14 mouse cellular contexts compared by ENCODE assay signal in the genomic region with DNA sequence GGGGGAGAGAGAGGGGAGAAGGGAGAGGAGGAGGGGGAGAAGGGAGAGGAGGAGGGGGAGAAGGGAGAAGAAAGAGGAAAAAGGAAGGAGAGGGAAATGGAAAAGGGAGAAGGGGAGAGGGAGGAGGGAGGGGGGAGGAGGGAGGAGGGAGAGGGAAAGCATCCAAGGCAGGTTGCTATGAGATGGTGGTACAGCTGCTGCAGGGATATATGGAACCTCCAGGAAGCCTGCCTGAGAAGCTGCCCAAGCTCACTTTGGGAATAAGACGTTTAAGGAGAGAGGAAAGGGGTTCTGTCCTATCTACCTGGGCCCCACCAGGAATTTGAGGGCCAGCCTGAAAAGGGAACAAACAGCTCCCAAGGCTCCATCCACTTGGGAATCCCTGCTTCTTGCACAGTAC.
"Had no signal": no experiment of that assay in that cellular context is flagged by ENCODE, and none has a peak within 500 bp of the region (broad histone marks: within the 10 kb centered on the region; RNA-seq: fewer than 3 reads in every experiment).

No protein-coding gene starts in this region.

- H3K4me2 ChIP-seq: kidney, embryonic 15.5 days; limb, embryonic 12.5 days; neural tube, embryonic 15.5 days had no signal

- DNase-seq: kidney, adult 2 months; kidney, postnatal 14 days; layer of hippocampus, adult 9-11 months; layer of hippocampus, postnatal 36 days; liver; liver, embryonic 13.5 days; liver, postnatal 0 days; midbrain, embryonic 14.5 days; right cerebral cortex, adult 18-20 months; right cerebral cortex, postnatal 25 days; thymus, postnatal 36 days had no signal

- H3K27ac ChIP-seq: limb, embryonic 12.5 days had no signal

- H3K4me3 ChIP-seq: kidney, embryonic 15.5 days; limb, embryonic 12.5 days; liver, embryonic 13.5 days; neural tube, embryonic 15.5 days had no signal

- H3K9ac ChIP-seq: kidney, embryonic 15.5 days; limb, embryonic 12.5 days; liver, embryonic 13.5 days; liver, postnatal 0 days; neural tube, embryonic 15.5 days had no signal

- H3K36me3 ChIP-seq: kidney, embryonic 15.5 days; limb, embryonic 12.5 days; neural tube, embryonic 15.5 days had no signal

- H3K4me1 ChIP-seq: limb, embryonic 12.5 days had no signal

- H3K27me3 ChIP-seq: kidney, embryonic 15.5 days; limb, embryonic 12.5 days; liver, embryonic 13.5 days; neural tube, embryonic 15.5 days had no signal

- H3K9me3 ChIP-seq: kidney, embryonic 15.5 days; limb, embryonic 12.5 days; liver, embryonic 13.5 days; neural tube, embryonic 15.5 days had no signal
